Mouse (Mus musculus) c-Kit-positive CD71-negative TER-119-negative erythroid progenitor cells, embryonic 14.5 days (primary cell): Measurements from ENCODE around the gene Arhgap19.

Source experiments
- DNase-seq: peaks from one replicate; pipeline ENCODE4 v3.0.0-alpha.2; 2013; ENCODE audit warnings: low read depth

The Arhgap19 gene

DNA sequence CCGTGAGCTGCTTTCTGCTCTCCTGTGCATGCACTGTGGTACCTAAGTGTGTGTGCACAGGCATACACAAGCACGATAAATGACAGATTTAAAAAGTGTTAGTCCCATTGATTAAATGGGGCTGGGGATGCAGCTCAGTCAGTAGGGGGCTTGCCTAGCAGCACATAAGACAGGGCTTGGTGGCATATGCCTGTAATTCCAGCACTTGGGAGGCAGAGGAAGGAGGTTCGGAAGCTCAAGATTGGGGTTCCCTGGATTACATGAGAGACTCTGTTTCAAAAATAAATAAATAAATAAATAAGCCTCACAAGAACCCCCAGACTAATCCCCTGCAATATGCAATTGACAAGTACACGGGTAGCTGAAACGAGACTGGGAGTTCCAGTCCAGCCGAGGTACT lies 1.4 kb downstream of the Arhgap19 start:
- DNase-seq, result no peak

- DNase-seq, result no peak
Observed at GRCm38 (mm10) chr19:41797536-41797935, 4.3 kb downstream of the Arhgap19 start.

DNA sequence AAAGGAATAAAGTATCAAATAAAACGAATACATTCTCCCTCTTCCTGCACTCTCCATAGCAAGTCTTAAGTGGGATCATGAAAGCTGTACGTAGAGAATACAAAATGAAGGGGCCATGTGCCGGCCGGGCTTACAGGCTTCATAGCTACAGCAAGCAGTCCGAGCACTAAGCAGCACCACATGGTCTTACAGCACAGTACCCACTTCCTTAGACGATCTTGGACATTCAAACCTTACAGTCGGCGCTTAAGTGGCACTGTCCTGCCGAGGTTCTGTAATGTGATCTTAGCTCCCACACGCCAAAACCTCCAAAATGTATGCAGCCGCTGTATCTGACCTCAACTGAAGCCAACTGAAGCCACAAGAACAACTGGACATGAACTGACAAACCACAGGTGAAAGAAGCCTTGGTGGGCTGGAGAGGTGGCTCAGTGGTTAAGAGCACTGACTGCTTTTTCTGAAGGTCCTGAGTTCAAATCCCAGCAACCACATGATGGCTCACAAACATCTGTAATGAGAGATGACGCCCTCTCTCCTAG lies 5.0 kb downstream of the Arhgap19 start:
- DNase-seq, result no peak

DNA sequence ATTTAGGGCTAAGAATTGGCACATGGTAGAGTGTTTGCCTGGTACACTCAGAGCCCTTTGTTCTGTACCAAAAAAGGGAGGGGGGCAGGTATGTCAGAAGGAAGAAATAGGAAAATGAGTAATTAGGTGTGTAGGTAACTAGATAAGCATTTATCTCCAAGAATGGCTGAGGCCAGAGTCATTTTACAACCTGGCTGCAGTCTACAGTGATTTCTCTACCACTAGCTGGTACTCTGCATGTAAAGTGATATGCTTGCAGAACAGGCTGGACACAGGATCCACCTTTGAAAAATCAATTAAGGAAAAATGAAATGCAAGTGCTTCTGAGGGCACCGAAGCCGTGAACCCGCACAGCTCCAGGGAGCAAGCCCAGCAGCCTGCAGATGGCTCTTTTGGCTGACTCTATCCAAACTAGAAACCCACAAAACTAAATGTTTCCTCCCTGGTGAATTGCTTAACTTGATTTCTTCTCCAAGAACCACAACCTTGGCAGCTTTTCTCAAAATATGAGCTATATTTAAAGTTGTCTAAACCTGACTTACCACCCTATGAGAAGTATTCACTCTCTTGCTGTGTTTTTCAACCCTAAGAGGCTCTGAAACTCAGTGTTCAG lies 5.6 kb downstream of the Arhgap19 start:
- no peak for DNase-seq

DNA sequence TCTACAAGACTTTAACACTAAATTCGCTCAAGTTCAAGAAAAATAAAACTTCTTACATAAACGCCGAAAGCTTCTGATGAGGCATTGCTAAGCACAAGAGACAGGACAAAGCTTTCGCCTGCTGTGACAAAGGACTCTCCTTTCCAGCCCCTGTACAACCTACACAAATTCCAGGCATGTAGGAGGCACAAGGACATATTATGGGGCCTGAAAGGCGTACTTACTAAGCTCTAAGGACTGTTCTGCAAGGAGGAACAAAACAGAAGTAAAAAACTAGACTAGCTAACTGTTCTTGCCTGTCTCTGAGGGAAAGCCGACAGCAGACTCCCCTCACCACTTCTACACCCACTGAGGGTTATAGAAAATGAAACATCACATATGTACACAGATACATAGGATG lies 6.9 kb downstream of the Arhgap19 start:
- no peak for DNase-seq

DNA sequence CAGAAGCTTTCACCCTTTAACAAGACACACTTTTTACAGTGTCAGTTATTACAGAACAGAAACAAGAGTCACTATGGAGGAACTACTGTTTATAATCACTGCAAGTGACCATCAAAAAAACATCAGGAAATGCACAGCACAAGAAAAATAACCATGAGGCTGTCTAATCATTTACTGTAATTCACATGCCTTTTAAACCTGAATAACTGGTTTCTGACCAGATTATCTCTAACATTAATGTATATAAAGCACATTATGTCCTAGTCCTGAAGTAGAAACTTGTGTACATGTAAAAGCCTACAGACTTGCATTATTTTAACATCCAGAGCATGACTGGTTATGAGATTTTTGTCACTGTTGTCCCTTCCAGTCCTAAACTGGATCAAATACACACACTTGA lies 7.8 kb downstream of the Arhgap19 start:
- DNase-seq, result no peak

DNA sequence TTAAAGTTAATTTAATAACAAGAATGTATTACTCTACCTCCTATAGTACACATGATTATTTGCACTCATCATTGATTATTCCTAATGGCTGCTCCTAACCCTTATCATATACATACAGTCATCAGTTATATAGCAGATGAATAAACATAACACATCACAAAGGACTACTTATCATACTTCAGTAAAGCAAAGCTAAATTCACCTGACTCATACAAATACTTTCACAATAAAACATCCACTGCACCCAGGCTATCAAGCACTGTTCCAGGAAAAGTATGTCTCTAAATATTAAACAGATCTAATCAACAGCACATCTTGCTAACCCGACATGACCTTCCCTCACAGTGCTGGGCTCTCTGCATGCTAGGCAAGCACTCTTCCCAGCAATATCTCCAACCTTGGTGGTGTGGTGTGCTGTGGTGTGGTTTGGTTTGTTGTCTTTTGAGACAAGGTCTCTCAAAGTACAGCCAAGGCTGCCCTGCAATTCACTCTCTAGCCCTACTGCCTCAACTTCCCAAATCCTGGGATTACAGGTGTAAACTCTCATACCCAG lies 8.8 kb downstream of the Arhgap19 start:
- no peak for DNase-seq

- no peak for DNase-seq
Observed at GRCm38 (mm10) chr19:41791384-41791783, 10.5 kb downstream of the Arhgap19 start.

DNA sequence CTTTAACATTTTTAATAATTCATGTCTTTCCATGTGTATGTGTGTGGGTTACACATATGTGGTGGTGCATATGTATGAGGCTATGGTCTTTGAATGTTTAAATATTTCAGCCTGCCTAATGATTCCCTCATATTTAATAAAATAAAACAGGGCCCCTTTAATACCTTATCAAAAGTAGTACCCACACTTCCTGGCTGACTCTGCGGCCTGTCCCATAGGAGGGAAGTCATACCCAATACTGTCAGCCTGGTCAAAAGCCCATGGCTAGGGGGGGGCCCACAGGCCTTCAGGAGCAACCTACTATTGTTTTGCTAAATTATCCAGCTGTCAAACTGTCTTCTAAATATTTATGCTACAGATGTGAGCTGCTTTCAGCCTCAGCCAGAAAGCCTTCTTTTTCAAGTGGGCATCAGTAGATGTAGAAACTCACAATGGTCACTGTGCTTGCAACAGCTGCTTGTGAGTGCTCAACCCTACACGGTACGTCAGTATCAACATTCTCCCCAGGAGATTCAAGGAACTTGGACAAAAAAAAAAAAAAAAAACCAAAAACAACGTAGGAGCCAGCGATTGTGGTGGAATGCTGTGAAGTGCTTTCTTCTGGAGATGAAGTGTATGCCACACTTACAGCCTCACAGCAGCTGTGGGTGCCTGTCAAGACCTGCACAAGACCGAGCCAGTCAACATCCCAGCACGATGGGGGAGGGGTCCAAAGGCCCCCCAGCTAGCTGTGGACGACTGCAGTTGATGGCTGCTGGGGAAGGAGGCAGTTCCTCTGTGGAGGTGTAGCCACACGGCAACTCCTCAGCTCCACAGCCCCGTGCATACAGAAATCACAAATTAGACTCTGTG lies 12.5 kb downstream of the Arhgap19 start:
- no peak for DNase-seq

- DNase-seq, result no peak
Observed at GRCm38 (mm10) chr19:41786896-41787295, 15.0 kb downstream of the Arhgap19 start.

DNA sequence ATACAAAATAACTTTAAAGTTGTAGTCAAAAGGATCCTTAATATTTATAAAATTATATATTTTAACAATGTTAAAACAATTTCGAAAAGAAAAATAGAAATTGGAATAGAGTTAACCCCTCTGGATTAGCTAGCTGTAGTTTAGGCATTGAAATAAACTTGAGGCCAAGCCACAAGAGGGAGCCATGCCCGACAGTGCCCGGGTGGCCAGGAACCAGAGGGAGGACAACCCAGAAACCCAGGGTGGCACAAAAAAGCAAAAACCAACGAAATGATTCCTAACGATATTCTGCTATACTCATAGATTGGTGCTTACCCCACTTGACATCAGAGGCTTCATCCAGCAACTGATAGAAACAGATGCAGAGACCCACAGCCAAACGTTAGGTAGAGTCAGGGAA lies 24.3 kb downstream of the Arhgap19 start:
- no peak for DNase-seq

- no peak for DNase-seq
Observed at GRCm38 (mm10) chr19:41768711-41769110, 33.1 kb downstream of the Arhgap19 start.

DNA sequence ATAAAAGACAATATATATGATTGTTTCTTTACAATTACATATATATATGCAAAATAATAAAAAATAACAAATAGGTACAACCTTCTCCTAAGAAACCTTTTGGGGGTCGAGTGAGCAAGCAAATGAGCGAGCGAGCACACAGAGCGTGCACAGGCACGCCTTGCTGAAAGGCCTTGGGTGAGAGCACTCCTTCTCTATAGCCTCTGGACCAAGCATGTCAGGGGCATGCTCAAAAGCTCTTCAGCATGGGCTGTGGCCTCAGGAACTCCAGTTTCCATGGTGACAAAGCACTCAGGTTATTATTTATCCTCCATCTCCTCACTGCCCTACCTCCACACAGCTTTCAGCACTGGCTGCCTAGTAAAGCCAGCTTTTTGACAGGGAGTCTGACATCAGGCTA lies 35.2 kb downstream of the Arhgap19 start:
- DNase-seq, result no peak

DNA sequence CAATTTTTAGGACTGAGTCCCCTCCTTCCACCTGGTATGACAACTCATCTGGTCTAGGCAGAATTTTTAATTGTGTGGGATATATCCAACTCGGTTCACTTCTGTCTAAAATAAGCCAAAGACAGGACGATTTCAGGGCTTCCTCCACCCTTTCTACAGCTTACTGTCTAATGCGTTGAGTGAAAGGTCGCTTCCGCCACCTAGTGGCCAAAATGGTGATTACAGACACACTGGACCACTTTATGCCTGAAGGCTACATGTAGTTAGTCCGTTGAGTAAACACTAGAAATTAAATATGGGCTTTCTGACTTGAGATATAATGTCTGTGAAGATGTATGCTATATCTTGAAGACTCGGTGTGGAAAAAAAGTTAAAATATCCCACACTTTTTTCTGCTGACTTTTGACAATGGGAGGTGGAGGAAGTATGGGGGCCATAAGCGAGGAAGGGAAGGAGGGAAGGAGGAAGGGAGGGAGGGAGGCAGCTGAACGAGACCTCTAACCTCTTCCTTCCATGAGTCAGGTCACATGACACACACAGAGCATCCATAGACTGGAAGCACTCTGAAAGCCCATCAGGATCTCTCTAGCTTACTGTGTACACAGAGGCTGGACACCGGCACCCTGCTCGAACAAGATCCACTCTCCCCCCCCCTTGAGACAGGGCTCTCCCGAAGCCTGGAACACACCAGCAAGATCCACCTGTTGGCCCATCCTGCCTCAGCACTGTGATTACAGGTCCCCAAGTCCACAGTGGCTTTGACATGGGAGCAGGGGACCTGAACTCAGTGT lies 37.8 kb downstream of the Arhgap19 start:
- peak; percentile 87 for DNase-seq

GRCm38 (mm10) chr19:41761529-41761928 lies 40.3 kb downstream of the Arhgap19 start:
- peak; percentile 34 for DNase-seq

- DNase-seq, result no peak
Observed at GRCm38 (mm10) chr19:41759765-41760164, 42.1 kb downstream of the Arhgap19 start.

DNA sequence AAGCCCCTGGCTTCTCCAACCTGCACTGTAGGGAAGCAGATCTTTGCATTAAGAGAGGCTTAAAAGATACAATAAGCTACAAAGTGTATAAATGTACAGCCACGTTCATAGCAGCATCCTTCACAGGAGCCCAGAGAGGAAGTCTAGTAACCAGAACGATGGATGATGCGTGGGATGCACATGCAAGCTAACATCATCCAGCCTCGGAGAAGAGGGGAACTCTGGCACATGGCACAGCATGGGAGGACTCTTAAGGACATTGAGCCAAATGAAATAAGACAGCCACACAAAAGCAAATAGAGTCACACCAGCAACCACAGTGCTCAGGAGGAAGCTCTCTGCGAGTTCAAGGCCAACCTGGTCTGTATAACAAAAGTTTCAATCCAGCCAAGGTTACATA lies 42.6 kb downstream of the Arhgap19 start:
- no peak for DNase-seq

DNA sequence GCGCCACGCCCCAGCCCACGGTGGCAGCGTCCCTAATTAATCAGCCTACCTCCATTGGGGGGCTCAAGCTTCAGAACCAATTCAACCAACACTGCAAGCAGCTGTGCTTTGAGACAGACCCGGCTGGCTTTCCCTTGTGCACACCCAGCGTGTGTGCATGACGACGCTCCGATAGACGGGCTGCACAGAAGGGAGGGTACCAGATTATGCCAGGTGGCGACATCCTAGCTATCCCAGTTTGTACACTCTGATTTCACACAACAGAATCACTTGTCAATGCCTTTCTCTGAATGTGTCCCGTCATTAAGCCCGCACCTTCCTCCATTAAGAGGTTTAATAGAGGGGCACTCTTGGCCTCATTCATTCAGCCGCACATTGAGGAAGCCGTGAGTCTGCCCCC lies 47.1 kb downstream of the Arhgap19 start:
- no peak for DNase-seq

DNA sequence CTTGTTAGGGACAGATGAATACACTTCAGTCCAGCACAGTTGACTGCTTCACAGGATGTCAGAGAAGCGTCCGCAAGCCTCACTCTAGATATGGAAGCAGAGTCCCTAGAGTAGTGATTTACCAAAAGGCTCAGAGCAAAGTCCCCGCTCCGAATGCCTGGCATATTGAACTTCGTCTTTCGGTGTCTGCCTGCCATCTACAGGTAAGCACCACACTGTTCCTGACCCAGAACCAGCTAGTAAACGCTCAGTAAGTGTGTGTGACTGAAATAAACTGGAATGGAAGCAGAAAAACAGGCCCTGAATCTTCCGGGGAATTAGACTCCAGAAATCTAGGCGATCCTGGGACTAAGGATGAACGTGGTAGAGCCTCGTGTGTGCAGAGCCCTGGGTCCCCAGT lies 49.9 kb downstream of the Arhgap19 start:
- no peak for DNase-seq

DNA sequence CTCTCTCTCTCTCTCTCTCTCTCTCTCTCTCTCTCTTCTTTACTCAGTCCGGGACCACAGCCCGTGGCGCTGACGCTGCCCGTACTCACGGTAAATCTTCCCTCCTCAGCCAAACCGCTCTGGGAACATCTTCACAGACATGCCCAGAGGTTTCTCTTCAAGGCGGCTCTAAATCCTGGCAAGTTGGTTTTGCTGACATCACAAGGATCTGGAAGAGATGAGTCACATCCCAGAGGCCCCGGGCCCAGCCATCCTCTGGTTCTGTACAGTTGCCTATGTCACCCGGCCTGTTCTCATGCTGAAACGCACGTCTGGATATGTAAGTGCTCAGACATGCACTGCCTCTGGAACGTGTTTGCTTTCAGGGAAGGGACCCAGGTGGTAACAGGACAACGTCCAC lies 54.4 kb downstream of the Arhgap19 start:
- no peak for DNase-seq

GRCm38 (mm10) chr19:41745941-41746557 lies 55.8 kb downstream of the Arhgap19 start:
- DNase-seq, result no peak

- DNase-seq, result no peak
Observed at GRCm38 (mm10) chr19:41743396-41743795, 58.5 kb downstream of the Arhgap19 start, which contains the start of gene Slit1. Slit1 (minus strand) TSS chr19:41743665.
